Mouse (Mus musculus) ovary, adult 18-20 months (tissue): ENCODE measurements at regions not wholly inside any gene's neighbourhood (a gene's known extent, or its start where the extent isn't known, plus 50 kb on each side); places are given as distances from the start of the nearest gene placed in this dataset.

ENCODE experiments used
- DNase-seq: peaks from one replicate; pipeline ENCODE4 v3.0.0; 2022; ENCODE audit warnings: low spot score, mixed read lengths

DNA sequence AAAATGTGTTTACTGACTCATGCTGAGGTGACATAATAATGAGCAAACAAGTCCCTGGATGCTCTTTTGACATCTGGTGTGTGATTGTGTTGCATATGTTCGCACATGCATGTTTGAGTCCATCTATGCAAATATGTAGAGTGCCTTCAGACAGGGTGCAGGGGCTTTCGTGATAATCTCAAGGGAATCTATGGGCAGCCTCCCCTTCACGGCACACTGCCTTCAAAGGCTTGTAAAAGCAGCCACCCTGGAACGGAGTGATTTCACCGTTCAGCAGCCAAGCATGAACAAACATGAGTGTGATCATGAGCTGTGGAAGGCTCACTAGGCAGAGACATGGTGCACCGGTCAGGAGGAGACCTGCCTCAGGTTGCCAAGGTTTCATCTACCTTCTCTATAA lies 57.1 kb upstream of the Mbip start:
- no peak for DNase-seq

DNA sequence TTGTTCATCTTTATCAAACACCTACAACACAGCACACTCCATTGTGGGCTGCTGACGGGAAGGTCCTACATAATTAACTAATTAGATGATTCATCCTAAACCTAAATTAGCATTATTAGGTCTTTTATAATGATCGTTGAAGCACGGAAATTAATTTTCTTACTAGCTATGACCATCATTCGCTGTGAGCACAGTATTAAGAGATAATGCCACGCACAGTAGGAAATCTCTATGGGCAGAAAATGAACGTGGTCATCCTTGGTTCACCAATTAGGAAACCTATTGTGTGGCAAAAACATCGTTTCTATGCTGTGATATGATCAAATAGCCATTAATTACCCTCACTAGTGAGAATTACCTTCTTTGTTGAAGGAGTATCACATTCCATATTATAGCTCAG lies 56.4 kb upstream of the Mbip start:
- DNase-seq: no peak
